Mouse (Mus musculus): ENCODE measurements around the gene Dixdc1. TPM values are rescaled to one million over a fixed set of nuclear protein-coding genes. Genes with fewer than 3 reads are reported as not detected.

The Dixdc1 gene
- total RNA-seq, 2 experiments from 2014 or later = 7.4 to 7.7 TPM

GRCm38 (mm10) chr9:50709108-50709507 lies 30.2 kb downstream of the Dixdc1 start:
- intact Hi-C loops (cut with DNase I) = loop anchor here (1.0 kb wide), 1 partner anchor 26 kb away; no protein-coding TSS in a partner anchor
- DNase-seq = peak in 1 of 2 experiments; percentile 45

GRCm38 (mm10) chr9:50704907-50705306 lies 34.4 kb downstream of the Dixdc1 start:
- DNase-seq = no peak
- intact Hi-C loops (cut with DNase I) = no loop called here

GRCm38 (mm10) chr9:50700921-50701691 lies 38.2 kb downstream of the Dixdc1 start:
- intact Hi-C loops (cut with DNase I) = no loop called here
- DNase-seq = peak; percentile 50 to 62

- intact Hi-C loops (cut with DNase I) = loop anchor here (5.0 kb wide), 1 partner anchor 69 kb away; the partner anchor contains the start of gene Fdxacb1
- DNase-seq = peak; percentile 40 to 48
These were observed 40.6 kb downstream of the Dixdc1 start for GRCm38 (mm10) chr9:50698418-50699409.

GRCm38 (mm10) chr9:50697706-50698041 lies 41.6 kb downstream of the Dixdc1 start:
- peak; percentile 75 to 80 for DNase-seq
- intact Hi-C loops (cut with DNase I) = loop anchor here (5.0 kb wide), 1 partner anchor 70 kb away; the partner anchor contains the start of gene Fdxacb1

GRCm38 (mm10) chr9:50696851-50697705 lies 42.2 kb downstream of the Dixdc1 start:
- intact Hi-C loops (cut with DNase I) = loop anchor here (5.0 kb wide), 1 partner anchor 70 kb away; the partner anchor contains the start of gene Fdxacb1
- no peak for DNase-seq

- intact Hi-C loops (cut with DNase I) = loop anchor here (5.0 kb wide), 1 partner anchor 72 kb away; the partner anchor contains the start of gene Fdxacb1
- no peak for DNase-seq
These were observed 44.2 kb downstream of the Dixdc1 start for GRCm38 (mm10) chr9:50695153-50695552.

GRCm38 (mm10) chr9:50693631-50694030 lies 45.7 kb downstream of the Dixdc1 start:
- intact Hi-C loops (cut with DNase I) = loop anchor here (2.0 kb wide), 1 partner anchor 41 kb away; no protein-coding TSS in a partner anchor
- DNase-seq = peak; percentile 40 to 54

GRCm38 (mm10) chr9:50692626-50693580 lies 46.4 kb downstream of the Dixdc1 start:
- DNase-seq = no peak
- intact Hi-C loops (cut with DNase I) = loop anchor here (2.0 kb wide), 1 partner anchor 42 kb away; no protein-coding TSS in a partner anchor

GRCm38 (mm10) chr9:50686866-50687652 lies 52.3 kb downstream of the Dixdc1 start:
- no peak for DNase-seq
- intact Hi-C loops (cut with DNase I) = no loop called here

GRCm38 (mm10) chr9:50681727-50682126 lies 57.6 kb downstream of the Dixdc1 start:
- intact Hi-C loops (cut with DNase I) = no loop called here
- DNase-seq = no peak

- DNase-seq = no peak
- intact Hi-C loops (cut with DNase I) = no loop called here
These were observed 59.9 kb downstream of the Dixdc1 start for GRCm38 (mm10) chr9:50679406-50679805.

- intact Hi-C loops (cut with DNase I) = no loop called here
- no peak for DNase-seq
These were observed 64.5 kb downstream of the Dixdc1 start for GRCm38 (mm10) chr9:50674771-50675170.

- intact Hi-C loops (cut with DNase I) = no loop called here
- peak; percentile 63 to 74 for DNase-seq
These were observed 68.6 kb downstream of the Dixdc1 start for GRCm38 (mm10) chr9:50670690-50671089.

- no peak for DNase-seq
- intact Hi-C loops (cut with DNase I) = no loop called here
These were observed 71.5 kb downstream of the Dixdc1 start for GRCm38 (mm10) chr9:50667579-50668498.

- intact Hi-C loops (cut with DNase I) = no loop called here
- DNase-seq = no peak
These were observed 72.9 kb downstream of the Dixdc1 start for GRCm38 (mm10) chr9:50666442-50666841.

GRCm38 (mm10) chr9:50664826-50665225 lies 74.5 kb downstream of the Dixdc1 start:
- no peak for DNase-seq
- intact Hi-C loops (cut with DNase I) = no loop called here
